Mouse (Mus musculus) spleen, adult 2 months (tissue): ENCODE data around the gene Glp2r. TPM values are rescaled to one million over a fixed set of nuclear protein-coding genes. Genes with fewer than 3 reads are reported as not detected.

Experiments
- DNase-seq, 2 experiments: peaks; one replicate each; pipeline versions ENCODE4 v3.0.0 to v3.0.0-alpha.2; 2012 to 2021; ENCODE audit warnings: low spot score in 2 of 2, low read depth in 1 of 2
- H3K27ac ChIP-seq: fragments of 200-500 bp; 2 replicates; pipeline ENCODE4 v1.5.1; 2012; ENCODE audit warnings: low read length, inconsistent platforms; ENCODE audit not compliant: insufficient read depth
- H3K27me3 ChIP-seq: fragments of 200-500 bp; 2 replicates; pipeline ENCODE4 v1.6.1; 2012; ENCODE audit warnings: mild to moderate bottlenecking, moderate library complexity, low read length, inconsistent platforms; ENCODE audit not compliant: control insufficient read depth, insufficient read depth
- H3K36me3 ChIP-seq: fragments of 200-500 bp; 2 replicates; pipeline ENCODE4 v1.6.1; 2012; ENCODE audit warnings: mild to moderate bottlenecking, low read length, inconsistent platforms; ENCODE audit not compliant: control insufficient read depth, insufficient read depth
- H3K4me1 ChIP-seq: fragments of 200-500 bp; 2 replicates; pipeline ENCODE4 v1.6.1; 2011; ENCODE audit warnings: inconsistent platforms; ENCODE audit not compliant: control insufficient read depth, insufficient read depth, insufficient read length
- H3K4me3 ChIP-seq: fragments of 200-500 bp; 2 replicates; pipeline ENCODE4 v1.5.1; 2011; ENCODE audit warnings: mild to moderate bottlenecking, inconsistent platforms; ENCODE audit not compliant: insufficient read depth, insufficient read length; ENCODE audit errors: extremely low read depth
- CTCF ChIP-seq: fragments of 200-500 bp; IDR thresholded peaks from 2 replicates; pipeline ENCODE4 v1.5.1; 2011; ENCODE audit warnings: mild to moderate bottlenecking, inconsistent platforms; ENCODE audit not compliant: insufficient read depth, insufficient read length, insufficient replicate concordance; ENCODE audit errors: extremely low read depth
- POLR2A ChIP-seq: fragments of 200-500 bp; IDR thresholded peaks from 2 replicates; pipeline ENCODE4 v1.6.1; 2011; ENCODE audit warnings: low read depth, low read length, inconsistent platforms
- WGBS: fragments of 180-500 bp; shearing (Covaris S2); methylation state at CpG from one replicate; pipeline ENCODE4 v1.1.7; 2018; 5-methylcytosine and 5-hydroxymethylcytosine counted together
- polyA plus RNA-seq: library from polyadenylated mRNA; depleted of rRNA; stranded (reverse); fragments of >200 nt; gene quantifications from 2 replicates; pipeline ENCODE4 v1.2.3, GENCODE M21; 2012

Glp2r gene
- polyA plus RNA-seq, 1 experiment, result 0.04 TPM

- TF ChIP-seq CTCF, result no peak
- DNase-seq, result no peak
- H3K4me1 ChIP-seq, result no peaks in the 10 kb centered on the region
- H3K36me3 ChIP-seq, result no peaks in the 10 kb centered on the region
- H3K27me3 ChIP-seq, result no peaks in the 10 kb centered on the region
- 93% methylated on average over 4 of the region's 4 CpGs for WGBS
- no peak overlapping the region for H3K27ac ChIP-seq
- H3K4me3 ChIP-seq, result no peak overlapping the region
Measured at GRCm38 (mm10) chr11:67663437-67663836, 107.5 kb downstream of the Glp2r start.

GRCm38 (mm10) chr11:67661465-67661864 is 109.5 kb downstream of the Glp2r start:
- no peak for DNase-seq
- Histone ChIP-seq H3K27me3 (no peaks in the 10 kb centered on the region), H3K36me3 (no peaks in the 10 kb centered on the region), H3K27ac (no peak overlapping the region), H3K4me3 (no peak overlapping the region), H3K4me1 (no peaks in the 10 kb centered on the region)
- 90% methylated on average over 8 of the region's 8 CpGs for WGBS
- TF ChIP-seq CTCF (no peak), POLR2A (no peak)

- H3K36me3 ChIP-seq, result no peaks in the 10 kb centered on the region
- TF ChIP-seq POLR2A (no peak), CTCF (peak; percentile 44; the same call in 1 of the 2 replicates)
- 51% methylated on average over 11 of the region's 11 CpGs for WGBS
- DNase-seq, result peak; percentile 18 to 34
- no peak overlapping the region for H3K27ac ChIP-seq
- H3K4me3 ChIP-seq, result no peak overlapping the region
- H3K27me3 ChIP-seq, result no peaks in the 10 kb centered on the region
- no peaks in the 10 kb centered on the region for H3K4me1 ChIP-seq
Measured at GRCm38 (mm10) chr11:67657685-67658382, 113.1 kb downstream of the Glp2r start.

- Histone ChIP-seq H3K27ac (no peak overlapping the region), H3K4me3 (no peak overlapping the region), H3K4me1 (no peaks in the 10 kb centered on the region), H3K36me3 (no peaks in the 10 kb centered on the region), H3K27me3 (no peaks in the 10 kb centered on the region)
- DNase-seq, result no peak
- WGBS, result 83% methylated on average over 9 of the region's 9 CpGs
- TF ChIP-seq CTCF, result no peak
- no peak for TF ChIP-seq POLR2A
Measured at GRCm38 (mm10) chr11:67656811-67657210, 114.1 kb downstream of the Glp2r start.

- Histone ChIP-seq H3K4me3 (no peak overlapping the region), H3K36me3 (no peaks in the 10 kb centered on the region), H3K4me1 (no peaks in the 10 kb centered on the region), H3K27me3 (no peaks in the 10 kb centered on the region), H3K27ac (no peak overlapping the region)
- 72% methylated on average over 7 of the region's 7 CpGs for WGBS
- DNase-seq, result no peak
- TF ChIP-seq CTCF (no peak), POLR2A (no peak)
Measured at GRCm38 (mm10) chr11:67656366-67656765, 114.6 kb downstream of the Glp2r start.

GRCm38 (mm10) chr11:67655236-67655959 is 115.6 kb downstream of the Glp2r start:
- DNase-seq, result no peak
- WGBS, result 68% methylated on average over 17 of the region's 17 CpGs
- Histone ChIP-seq H3K27me3 (no peaks in the 10 kb centered on the region), H3K36me3 (no peaks in the 10 kb centered on the region), H3K27ac (no peak overlapping the region), H3K4me3 (no peak overlapping the region), H3K4me1 (no peaks in the 10 kb centered on the region)
- TF ChIP-seq CTCF (no peak), POLR2A (no peak)

GRCm38 (mm10) chr11:67654514-67654913 is 116.4 kb downstream of the Glp2r start:
- DNase-seq, result no peak
- TF ChIP-seq POLR2A, result no peak
- TF ChIP-seq CTCF, result no peak
- 91% methylated on average over 4 of the region's 4 CpGs for WGBS
- H3K36me3 ChIP-seq, result no peaks in the 10 kb centered on the region
- H3K27ac ChIP-seq, result no peak overlapping the region
- H3K27me3 ChIP-seq, result no peaks in the 10 kb centered on the region
- no peaks in the 10 kb centered on the region for H3K4me1 ChIP-seq
- H3K4me3 ChIP-seq, result no peak overlapping the region
